Mouse (Mus musculus) brain, embryonic 14.5 days (tissue): Measurements from ENCODE around the gene St3gal5.

Experiments
- CTCF ChIP-seq: fragments of 200-500 bp; IDR thresholded peaks from 2 replicates; pipeline ENCODE4 v1.5.1; 2012; ENCODE audit warnings: inconsistent platforms, mild to moderate bottlenecking, moderate library complexity, borderline replicate concordance; ENCODE audit not compliant: insufficient read depth, insufficient read length; ENCODE audit errors: extremely low read depth
- POLR2A ChIP-seq: fragments of 200-500 bp; IDR thresholded peaks from 2 replicates; pipeline ENCODE4 v1.6.1; 2012; ENCODE audit warnings: mild to moderate bottlenecking, inconsistent platforms, borderline replicate concordance; ENCODE audit not compliant: poor library complexity, insufficient read depth, insufficient read length, severe bottlenecking; ENCODE audit errors: extremely low read depth

- TF ChIP-seq CTCF = no peak
- TF ChIP-seq POLR2A = no peak
Measured at GRCm38 (mm10) chr6:72112575-72112974, 15.2 kb downstream of the St3gal5 start.
